ENCODE assay signal across 11 mouse cellular contexts in genomic region chr6:145850789-145851188, GRCm38 (mm10). TPM values are rescaled to one million over a fixed set of nuclear protein-coding genes. Genes with fewer than 3 reads are reported as not detected.
DNase-seq lines count a peak whose midpoint lies in the region; ATAC-seq and TF ChIP-seq lines count a peak whose summit lies in the region.
"Had no signal": no experiment of that assay in that cellular context is flagged by ENCODE, and none has a peak within 500 bp of the region (broad histone marks: within the 10 kb centered on the region; RNA-seq: fewer than 3 reads in every experiment).

No protein-coding gene starts in this region.

- no peak overlapping the region for H3K4me3 ChIP-seq in intestine, embryonic 15.5 days (replicated peaks)
- H3K4me3 ChIP-seq in intestine, postnatal 0 days (ENCODE audit: low read depth, low read length), result no peak overlapping the region
- H3K4me3 ChIP-seq in heart, postnatal 0 days (ENCODE audit: low read depth, low read length), result no peak overlapping the region
- H3K4me3 ChIP-seq in forebrain, embryonic 12.5 days (replicated peaks), result no peak overlapping the region
- H3K4me3 ChIP-seq in midbrain, embryonic 16.5 days (ENCODE audit: low read depth, low read length), result no peak overlapping the region
- H3K4me3 ChIP-seq: embryonic facial prominence, embryonic 13.5 days; hindbrain, embryonic 15.5 days had no signal

- H3K36me3 ChIP-seq in intestine, embryonic 15.5 days, result no peaks in the 10 kb centered on the region
- no peaks in the 10 kb centered on the region for H3K36me3 ChIP-seq in intestine, postnatal 0 days (ENCODE audit: control insufficient read depth, insufficient read depth)
- no peaks in the 10 kb centered on the region for H3K36me3 ChIP-seq in heart, postnatal 0 days (replicated peaks; ENCODE audit: control insufficient read depth, insufficient read depth, low read length)
- no peaks in the 10 kb centered on the region for H3K36me3 ChIP-seq in forebrain, embryonic 12.5 days (replicated peaks)
- no peaks in the 10 kb centered on the region for H3K36me3 ChIP-seq in midbrain, embryonic 16.5 days (ENCODE audit: control insufficient read depth, insufficient read depth, low read length)
- H3K36me3 ChIP-seq: embryonic facial prominence, embryonic 13.5 days; hindbrain, embryonic 15.5 days had no signal

- TF ChIP-seq CTCF in intestine, postnatal 0 days (IDR thresholded peaks at IDR 0.05; ENCODE audit: low read depth), result no peak
- no peak for TF ChIP-seq CTCF in heart, postnatal 0 days (IDR thresholded peaks at IDR 0.05; ENCODE audit: low read depth)

- no peak overlapping the region for H3K9ac ChIP-seq in intestine, embryonic 15.5 days
- H3K9ac ChIP-seq in intestine, postnatal 0 days (ENCODE audit: low read depth, low read length), result no peak overlapping the region
- no peak overlapping the region for H3K9ac ChIP-seq in heart, postnatal 0 days (replicated peaks; ENCODE audit: low read depth, low read length)
- H3K9ac ChIP-seq in forebrain, embryonic 12.5 days, result no peak overlapping the region
- H3K9ac ChIP-seq in midbrain, embryonic 16.5 days (ENCODE audit: low read depth, low read length), result no peak overlapping the region
- H3K9ac ChIP-seq: embryonic facial prominence, embryonic 13.5 days; hindbrain, embryonic 15.5 days; liver, embryonic 14.5 days had no signal

- TF ChIP-seq EP300 in heart, postnatal 0 days (IDR thresholded peaks at IDR 0.05; ENCODE audit: low read depth), result 0 out of 2 replicates have a peak, but pooled peaks have one; percentile 20

- no peak overlapping the region for H3K4me2 ChIP-seq in intestine, embryonic 15.5 days (replicated peaks)
- no peak overlapping the region for H3K4me2 ChIP-seq in intestine, postnatal 0 days (replicated peaks; ENCODE audit: low read depth)
- H3K4me2 ChIP-seq in heart, postnatal 0 days (ENCODE audit: low read depth, low read length), result no peak overlapping the region
- H3K4me2 ChIP-seq in forebrain, embryonic 12.5 days, result no peak overlapping the region
- no peak overlapping the region for H3K4me2 ChIP-seq in midbrain, embryonic 16.5 days (ENCODE audit: low read length)
- H3K4me2 ChIP-seq: embryonic facial prominence, embryonic 13.5 days; hindbrain, embryonic 15.5 days had no signal

- H3K9me3 ChIP-seq in intestine, embryonic 15.5 days, result no peaks in the 10 kb centered on the region
- no peaks in the 10 kb centered on the region for H3K9me3 ChIP-seq in intestine, postnatal 0 days (ENCODE audit: control insufficient read depth)
- H3K9me3 ChIP-seq in heart, postnatal 0 days (replicated peaks; ENCODE audit: control insufficient read depth, low read length), result no peaks in the 10 kb centered on the region
- no peaks in the 10 kb centered on the region for H3K9me3 ChIP-seq in forebrain, embryonic 12.5 days
- H3K9me3 ChIP-seq in midbrain, embryonic 16.5 days (replicated peaks; ENCODE audit: control insufficient read depth, low read length, poor library complexity, severe bottlenecking), result no peaks in the 10 kb centered on the region
- H3K9me3 ChIP-seq: embryonic facial prominence, embryonic 13.5 days; hindbrain, embryonic 15.5 days had no signal

- peak; percentile 32; the same call in 1 of the 2 replicates for ATAC-seq in intestine, embryonic 15.5 days
- ATAC-seq in intestine, postnatal 0 days, result no peak; the same call in 1 of the 2 replicates
- ATAC-seq in heart, postnatal 0 days (ENCODE audit: insufficient read depth, low read depth), result peak; percentile 76
- ATAC-seq in forebrain, embryonic 12.5 days (ENCODE audit: low FRiP score), result no peak
- ATAC-seq in midbrain, embryonic 16.5 days, result no peak

- no peaks in the 10 kb centered on the region for H3K27me3 ChIP-seq in intestine, embryonic 15.5 days (replicated peaks)
- no peaks in the 10 kb centered on the region for H3K27me3 ChIP-seq in intestine, postnatal 0 days (replicated peaks; ENCODE audit: control insufficient read depth, insufficient read depth, low read length)
- H3K27me3 ChIP-seq in heart, postnatal 0 days (ENCODE audit: control insufficient read depth, insufficient read depth, low read length), result no peaks in the 10 kb centered on the region
- H3K27me3 ChIP-seq in forebrain, embryonic 12.5 days, result peaks cover 9% of the 10 kb centered on the region; the same call in 1 of the 2 replicates
- no peaks in the 10 kb centered on the region for H3K27me3 ChIP-seq in midbrain, embryonic 16.5 days (ENCODE audit: control insufficient read depth, insufficient read depth, low read depth, low read length)
- H3K27me3 ChIP-seq: embryonic facial prominence, embryonic 13.5 days; hindbrain, embryonic 15.5 days had no signal

- H3K27ac ChIP-seq in intestine, embryonic 15.5 days, result no peak overlapping the region
- H3K27ac ChIP-seq in intestine, postnatal 0 days (ENCODE audit: low read depth, low read length), result no peak overlapping the region
- peak overlapping the region; percentile 30; the same call in 1 of the 2 replicates for H3K27ac ChIP-seq in heart, postnatal 0 days (ENCODE audit: low read depth)
- H3K27ac ChIP-seq in forebrain, embryonic 12.5 days, result no peak overlapping the region
- H3K27ac ChIP-seq in midbrain, embryonic 16.5 days (ENCODE audit: low read length), result no peak overlapping the region
- H3K27ac ChIP-seq: embryonic facial prominence, embryonic 13.5 days; hindbrain, embryonic 15.5 days; liver, embryonic 14.5 days had no signal

- 0 out of 2 replicates have a peak, but pooled peaks cover 2% of the 10 kb centered on the region for H3K4me1 ChIP-seq in intestine, embryonic 15.5 days (replicated peaks)
- no peaks in the 10 kb centered on the region for H3K4me1 ChIP-seq in intestine, postnatal 0 days (replicated peaks; ENCODE audit: control insufficient read depth, insufficient read depth, low read length)
- peaks cover 19% of the 10 kb centered on the region; the same call in 1 of the 2 replicates for H3K4me1 ChIP-seq in heart, postnatal 0 days (ENCODE audit: control insufficient read depth, insufficient read depth)
- H3K4me1 ChIP-seq in forebrain, embryonic 12.5 days, result peaks cover 16% of the 10 kb centered on the region
- peaks cover 9% of the 10 kb centered on the region for H3K4me1 ChIP-seq in midbrain, embryonic 16.5 days (ENCODE audit: control insufficient read depth, insufficient read depth, low read length)

- DNase-seq in cerebellum, postnatal 14 days, result peak; percentile 66 to 79
- DNase-seq in heart, postnatal 0 days (ENCODE audit: low spot score), result peak; percentile 86
- DNase-seq in ovary, postnatal 36 days (ENCODE audit: low spot score), result peak; percentile 49
- no peak for DNase-seq in retina, postnatal 1 day

- WGBS in intestine, embryonic 15.5 days, result 38% methylated on average over 2 of the region's 2 CpGs
- 45% methylated on average over 2 of the region's 2 CpGs for WGBS in intestine, postnatal 0 days
- 10% methylated on average over 2 of the region's 2 CpGs for WGBS in heart, postnatal 0 days
- 70% methylated on average over 2 of the region's 2 CpGs for WGBS in forebrain, embryonic 12.5 days
- 72% methylated on average over 2 of the region's 2 CpGs for WGBS in midbrain, embryonic 16.5 days

RNA-seq across cellular contexts. Expression of gene Bhlhe41, which starts 14.6 kb away (rescaled TPM):
- 0.82 and 1.3 TPM in 2 replicates for polyA plus RNA-seq in intestine, embryonic 15.5 days (2015; fragmentation: Nextera tagmentation; extraction: Ambion mirVana)
- 0.44 and 0.61 TPM in 2 replicates for polyA plus RNA-seq in intestine, postnatal 0 days (2015; fragmentation: Nextera tagmentation; extraction: Ambion mirVana)
- 0.95 and 1.6 TPM in 2 replicates for total RNA-seq in heart, postnatal 0 days (2014; rRNA removed; ENCODE audit: low replicate concordance)
- polyA plus RNA-seq in heart, postnatal 0 days (2015; fragmentation: Nextera tagmentation; extraction: Ambion mirVana), result 8.7 and 9.3 TPM in 2 replicates
- 1.5 and 1.6 TPM in 2 replicates for polyA plus RNA-seq in forebrain, embryonic 12.5 days (2016; fragmentation: Nextera tagmentation; extraction: Ambion mirVana)
- polyA plus RNA-seq in midbrain, embryonic 16.5 days (2015; fragmentation: Nextera tagmentation; extraction: Ambion mirVana), result 8.9 and 9.7 TPM in 2 replicates

Comparison
In these comparisons a context has a peak if more than half of its experiments do, and no peak if none do; other contexts are left out.
1. ATAC-seq: peak in intestine, embryonic 15.5 days (single experiment) and heart, postnatal 0 days (single experiment); none in intestine, postnatal 0 days (single experiment), forebrain, embryonic 12.5 days (single experiment) and midbrain, embryonic 16.5 days (single experiment).